Mouse (Mus musculus) gastrocnemius, postnatal 36 days (tissue): ENCODE measurements around the gene Dclk3. TPM values are rescaled to one million over a fixed set of nuclear protein-coding genes. Genes with fewer than 3 reads are reported as not detected.

ENCODE experiments used
- DNase-seq, 2 experiments: peaks; one replicate each; pipeline ENCODE4 v3.0.0; 2022
- intact Hi-C: fragments of 180-260 bp; cut with DNase I; formaldehyde crosslinking; loops from one replicate; pipeline ENCODE4 v1.15.1; 2025
- long read RNA-seq, 2 experiments: library from polyadenylated mRNA; stranded (forward); transcript quantifications; one replicate each; pipeline ENCODE4 v2.0.0; 2021
- total RNA-seq, 2 experiments: library from RNA; stranded (reverse); gene quantifications; 2 replicates each; pipeline ENCODE4 v1.2.3; 2021

Dclk3 gene
- under 1 TPM; 0.30 to 0.38 TPM for total RNA-seq
- long read RNA-seq, experiment 1, result 0 reads
- long read RNA-seq, experiment 2, result 0 reads

DNA sequence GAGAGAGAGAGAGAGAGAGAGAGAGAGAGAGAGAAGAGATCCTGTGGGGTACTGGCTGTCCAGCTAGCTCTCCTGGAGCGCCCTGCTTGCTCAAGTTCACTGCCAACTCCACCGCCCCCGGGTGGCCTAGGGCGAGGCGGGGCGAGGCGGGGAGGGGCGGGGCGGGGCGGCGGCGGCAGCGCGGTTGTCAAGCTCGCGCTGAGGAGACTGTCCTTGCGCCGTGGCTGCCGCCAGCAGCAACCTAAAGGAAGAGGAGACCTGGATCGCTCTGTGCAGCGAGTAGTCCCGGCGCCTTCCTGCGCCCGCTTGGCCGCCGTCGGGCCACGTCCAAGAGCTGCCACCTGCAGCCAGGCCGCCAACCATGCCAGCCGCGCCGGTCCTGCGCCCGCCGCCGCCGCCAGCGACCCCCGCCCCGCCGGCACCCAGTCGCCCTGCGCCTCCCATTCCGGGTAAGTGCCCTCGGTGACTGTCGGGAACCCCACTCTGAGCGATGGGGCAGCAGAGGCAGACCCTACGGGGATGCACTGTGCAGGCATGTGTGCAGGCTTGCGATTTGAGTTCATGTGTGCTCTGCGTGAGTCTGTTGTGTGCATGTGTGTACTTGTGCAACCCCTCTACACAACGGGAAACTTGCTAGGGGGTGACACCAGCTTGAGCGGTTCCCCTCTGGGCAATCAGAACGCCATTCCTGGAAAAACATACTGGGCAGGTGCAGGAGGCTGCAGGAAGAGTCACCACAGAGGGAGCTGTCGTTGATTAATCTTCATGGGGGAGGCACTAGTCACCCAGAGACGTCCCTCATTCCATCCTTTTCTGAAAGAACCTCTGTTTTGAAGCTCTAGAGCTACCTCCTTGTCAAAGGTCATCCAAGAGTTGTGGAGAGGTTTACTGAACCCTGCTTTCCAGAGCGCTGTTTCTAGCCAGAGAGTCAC lies at the start of gene Dclk3:
Gene Dclk3 (plus strand): TSS at position 178 of the 932 bp plus-strand sequence.
- intact Hi-C loops, result no loop called here
- DNase-seq, result peak in 1 of 2 experiments; percentile 37

DNA sequence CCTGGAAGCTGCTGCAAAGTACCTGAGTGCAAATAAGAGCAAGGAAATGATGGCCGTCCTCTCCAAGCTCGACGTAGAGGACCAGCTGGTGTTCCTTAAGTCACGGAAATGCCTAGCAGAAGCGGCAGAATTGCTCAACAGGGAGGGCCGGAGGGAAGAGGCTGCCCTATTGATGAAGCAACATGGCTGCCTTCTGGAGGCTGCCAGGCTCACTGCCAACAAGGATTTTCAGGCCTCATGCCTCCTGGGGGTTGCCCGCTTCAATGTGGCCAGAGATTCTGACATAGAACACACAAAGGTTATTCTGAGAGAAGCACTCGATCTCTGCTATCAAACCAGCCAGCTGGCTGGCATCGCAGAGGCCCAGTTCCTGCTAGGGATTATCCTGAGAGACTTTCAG lies 48.9 kb upstream of the Dclk3 start:
- no peak for DNase-seq
- intact Hi-C loops, result no loop called here

DNA sequence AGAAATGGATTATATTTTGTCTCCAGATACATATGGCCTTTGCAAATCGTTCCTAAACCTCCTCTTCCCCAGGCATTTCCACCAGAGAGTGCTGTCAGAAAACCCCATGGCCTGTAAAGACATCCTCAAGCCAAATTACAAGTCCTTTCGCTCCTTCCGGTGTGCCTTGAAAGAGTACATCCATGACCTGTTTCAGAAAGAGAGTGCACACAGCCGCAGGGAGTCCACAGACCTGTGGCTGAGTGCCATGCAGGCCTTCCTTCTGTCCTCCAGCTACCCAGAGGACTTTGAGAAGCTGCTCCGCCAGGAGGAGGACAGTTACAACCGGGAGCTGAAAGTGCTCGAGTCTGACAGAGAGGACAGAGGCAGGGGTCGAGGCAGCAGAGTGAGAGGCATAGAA lies 47.8 kb upstream of the Dclk3 start:
- DNase-seq, result no peak

DNA sequence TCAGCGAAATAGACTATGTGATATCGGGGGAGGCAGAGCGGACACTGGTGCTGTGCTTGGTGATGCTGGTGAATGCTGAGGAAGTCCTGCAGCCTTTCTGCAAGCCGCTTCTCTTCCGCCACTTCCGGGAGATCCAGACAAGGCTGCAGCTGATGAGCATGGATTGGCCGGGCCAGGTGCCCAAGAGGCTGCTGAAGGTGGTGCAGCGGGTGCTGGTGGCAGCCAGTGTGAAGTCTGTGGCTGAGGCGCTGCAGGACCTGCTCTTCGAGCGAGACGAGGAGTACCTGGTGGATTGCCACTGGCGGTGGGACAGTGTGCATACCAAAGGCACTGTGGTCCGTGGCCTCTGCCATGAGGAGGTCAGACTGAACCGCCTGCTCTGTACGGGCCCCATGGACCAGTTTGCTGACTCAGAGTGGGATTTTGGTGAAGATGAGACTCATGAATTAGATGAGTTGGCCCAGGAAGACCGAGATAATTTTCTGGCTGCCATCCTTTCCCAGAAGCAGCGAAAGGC lies 46.9 kb upstream of the Dclk3 start:
- no peak for DNase-seq
- intact Hi-C loops, result no loop called here

More for the DNA sequence above, 47.8 kb upstream of the Dclk3 start:
- intact Hi-C loops, result no loop called here

DNA sequence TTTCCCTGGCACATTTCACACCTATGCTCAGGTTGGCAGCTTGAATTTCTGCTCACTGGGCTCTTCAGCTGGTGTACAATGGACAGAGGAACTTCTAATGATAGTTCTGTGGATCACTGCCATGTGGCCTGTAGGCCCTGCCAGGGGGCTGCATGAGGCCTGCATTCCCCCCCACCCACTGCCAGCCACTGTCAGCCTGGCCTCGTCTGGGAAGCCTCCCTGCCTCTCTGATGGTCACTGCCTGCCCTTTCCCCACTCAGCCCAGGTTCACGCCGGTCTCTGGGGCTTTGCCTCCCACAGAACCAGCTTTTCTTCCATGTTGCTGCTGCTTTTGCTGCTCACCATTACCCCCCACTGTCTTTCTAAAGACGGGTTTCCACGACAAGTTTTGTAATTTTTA lies 43.6 kb upstream of the Dclk3 start:
- intact Hi-C loops, result no loop called here
- DNase-seq, result no peak

DNA sequence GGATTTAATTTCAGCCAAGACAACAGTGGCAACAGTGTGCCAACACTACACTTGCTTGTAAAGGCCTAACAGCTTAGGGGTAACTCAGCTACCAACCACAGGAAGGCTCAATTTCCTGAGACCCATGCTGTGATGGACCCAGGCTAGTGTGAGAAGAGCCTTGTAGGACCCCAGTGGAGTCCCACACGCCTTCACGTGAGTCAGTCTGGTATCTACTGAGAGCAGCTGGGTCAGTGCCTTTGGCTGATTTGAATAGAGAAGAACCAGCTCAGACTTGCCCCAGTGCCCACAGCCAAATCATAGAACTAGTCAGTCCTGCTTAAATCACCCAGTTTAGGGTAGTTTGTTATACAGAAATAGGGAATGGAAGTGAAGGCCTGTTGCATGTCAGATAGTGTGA lies 40.8 kb upstream of the Dclk3 start:
- DNase-seq, result no peak

DNA sequence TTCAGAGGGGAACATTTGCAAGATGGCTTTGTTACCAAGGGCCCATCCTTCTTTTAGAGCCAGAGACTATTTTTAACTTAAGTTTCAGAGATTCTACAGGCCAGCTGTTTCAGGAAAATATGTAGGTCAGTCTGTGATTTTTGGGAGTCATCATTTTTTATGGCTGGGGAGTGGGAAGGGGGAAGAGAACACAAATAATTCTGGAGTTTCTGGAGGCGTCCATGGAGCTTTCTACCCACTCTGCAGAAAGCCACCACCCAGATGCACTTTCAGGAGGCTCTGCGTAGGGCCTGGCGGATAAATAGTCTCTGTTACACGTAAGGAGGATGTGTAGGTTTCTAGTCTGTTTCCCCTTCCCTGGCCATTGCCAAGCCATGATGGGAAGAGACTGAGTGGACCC lies 38.8 kb upstream of the Dclk3 start:
- intact Hi-C loops, result no loop called here
- DNase-seq, result no peak

More for the DNA sequence above, 40.8 kb upstream of the Dclk3 start:
- intact Hi-C loops, result no loop called here

DNA sequence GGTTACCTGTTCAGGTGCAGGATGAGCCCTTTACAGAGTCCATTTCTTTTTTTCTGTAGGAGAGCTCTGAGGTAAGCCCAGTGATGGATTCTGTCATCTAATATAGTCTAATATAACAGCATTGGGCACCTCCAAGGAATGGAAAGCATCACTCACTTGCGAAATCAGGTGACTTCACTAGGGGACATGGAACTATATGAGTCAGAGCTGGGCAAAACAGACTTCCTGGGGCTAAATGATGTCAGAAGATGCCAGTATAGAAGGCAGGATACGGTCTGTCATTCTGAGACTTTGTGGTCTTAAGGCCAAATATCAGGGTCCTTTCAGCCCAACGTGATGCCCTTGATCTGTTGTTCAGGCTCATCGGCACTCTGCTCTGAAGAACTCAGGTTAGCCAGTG lies 35.7 kb upstream of the Dclk3 start:
- intact Hi-C loops, result no loop called here
- DNase-seq, result no peak

DNA sequence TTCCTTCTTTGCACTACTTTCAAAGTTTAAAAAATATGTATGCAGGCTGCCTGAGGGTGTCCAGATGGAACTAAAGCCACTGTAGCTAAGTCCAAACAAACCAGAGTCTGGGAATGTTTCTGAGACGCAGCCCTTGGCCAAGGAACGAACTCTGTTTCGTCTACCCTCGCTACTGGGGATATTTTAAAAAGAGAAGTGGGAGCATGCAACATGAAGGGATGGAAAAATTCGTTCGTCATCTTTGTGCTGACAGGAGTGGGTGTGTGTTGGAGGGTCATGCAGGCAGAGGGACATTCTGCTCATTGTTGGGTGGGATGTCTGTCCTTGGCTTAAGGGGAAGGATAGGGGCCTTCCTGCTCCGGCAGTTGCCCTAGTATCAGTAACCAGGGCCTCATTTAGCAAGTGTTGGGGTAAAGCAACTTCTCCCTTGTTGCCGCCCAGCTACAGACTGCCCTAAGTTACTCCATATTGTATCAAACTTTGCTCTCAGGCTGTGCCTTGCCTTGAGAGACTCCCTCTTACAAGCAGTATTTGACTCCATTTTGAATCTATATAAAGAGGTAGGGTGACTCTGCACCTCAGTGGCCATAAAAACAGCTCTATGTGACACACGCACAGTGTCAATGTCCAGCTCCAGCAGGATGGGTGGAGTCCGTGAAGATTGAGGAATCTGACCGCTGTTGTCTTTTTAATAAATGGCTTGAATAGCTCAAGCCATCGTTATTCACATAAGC lies 34.4 kb upstream of the Dclk3 start:
- intact Hi-C loops, result no loop called here
- DNase-seq, result no peak

DNA sequence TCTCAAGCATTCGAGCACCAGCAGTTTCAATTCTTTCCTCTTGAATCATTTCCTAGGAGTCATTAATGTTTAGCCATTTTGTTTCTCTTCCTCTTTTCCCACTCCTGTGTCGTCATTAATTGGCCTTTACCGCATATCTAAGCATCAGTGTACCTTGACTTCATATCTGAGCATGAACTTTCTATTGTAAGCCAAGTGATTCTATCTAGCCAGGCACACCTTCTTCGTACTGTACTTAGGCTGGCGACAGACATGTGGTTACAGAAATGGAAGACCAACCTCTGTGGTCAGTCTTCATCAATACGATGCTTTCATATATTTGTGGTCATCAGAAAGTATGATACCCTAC lies 33.8 kb upstream of the Dclk3 start:
- intact Hi-C loops, result no loop called here

DNA sequence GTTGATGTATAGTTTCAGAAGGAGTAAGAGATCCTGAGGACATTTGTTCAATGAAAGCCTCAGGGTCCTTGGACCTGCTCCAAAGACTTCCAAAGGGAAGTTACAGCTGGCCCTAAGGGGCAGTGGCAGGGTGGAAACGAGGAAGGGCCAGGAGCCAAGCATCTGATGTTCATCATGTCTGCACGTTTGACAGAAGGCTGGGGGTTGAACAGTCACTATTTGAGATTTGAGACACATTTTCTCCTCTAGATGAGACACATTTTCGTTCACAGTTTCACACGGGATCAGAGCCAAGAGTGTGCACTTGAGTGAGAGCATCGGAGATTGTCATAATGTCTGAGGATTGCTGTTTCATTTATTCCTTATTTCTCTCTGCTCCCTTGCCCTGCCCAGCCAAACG lies 30.9 kb upstream of the Dclk3 start:
- no peak for DNase-seq
- intact Hi-C loops, result no loop called here

More for the DNA sequence above, 33.8 kb upstream of the Dclk3 start:
- no peak for DNase-seq

DNA sequence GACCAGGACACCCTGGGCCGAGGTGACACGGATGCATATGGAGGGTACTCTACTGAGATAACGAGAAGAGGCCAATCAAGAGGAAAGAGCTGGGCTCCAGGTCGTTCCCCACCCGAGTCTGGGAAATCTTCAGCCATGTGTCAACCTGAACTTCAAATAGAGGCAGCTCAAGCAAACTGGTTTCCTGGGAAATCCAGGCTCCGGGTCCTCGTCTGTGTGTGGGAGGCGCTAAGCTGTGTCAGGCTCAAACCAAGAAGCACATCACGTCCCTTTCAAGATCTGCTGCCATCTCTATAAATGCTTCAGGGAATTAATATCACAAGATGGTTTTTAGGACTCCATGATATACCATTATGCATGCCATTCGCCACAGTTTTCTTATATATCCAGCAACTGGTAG lies 30.5 kb upstream of the Dclk3 start:
- DNase-seq, result no peak
- intact Hi-C loops, result no loop called here

DNA sequence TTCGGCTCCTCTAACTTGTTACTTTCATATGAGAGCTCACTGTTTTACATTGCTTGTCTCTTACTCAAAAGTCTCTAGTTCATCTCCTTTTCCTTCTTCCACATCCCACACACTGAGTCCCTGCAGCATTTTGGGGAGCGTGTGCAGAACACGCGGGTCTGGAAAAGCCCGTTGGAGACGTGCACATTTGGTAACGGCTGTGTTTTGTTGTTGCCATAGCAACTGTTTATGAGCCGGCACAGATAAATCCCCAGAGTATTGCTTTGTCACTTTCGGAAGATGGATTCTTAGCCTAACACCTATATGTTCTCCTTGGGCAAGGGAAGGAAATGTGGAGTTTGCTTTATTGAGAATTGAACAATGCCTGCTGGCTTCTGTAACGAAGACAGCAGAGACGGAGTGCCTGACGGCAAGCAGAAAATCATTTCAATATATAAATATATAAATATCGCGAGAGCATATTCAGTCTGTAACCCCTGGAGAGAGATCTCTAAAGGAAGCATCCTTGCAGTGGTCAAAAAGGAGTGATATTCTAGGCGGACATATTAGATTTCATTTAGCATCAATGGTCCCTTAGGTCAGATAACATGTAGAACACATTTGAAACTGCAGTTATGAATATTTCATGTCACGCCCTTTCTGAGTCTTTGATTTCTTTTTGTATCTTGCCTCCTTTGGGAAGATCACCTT lies 26.3 kb upstream of the Dclk3 start:
- no peak for DNase-seq

DNA sequence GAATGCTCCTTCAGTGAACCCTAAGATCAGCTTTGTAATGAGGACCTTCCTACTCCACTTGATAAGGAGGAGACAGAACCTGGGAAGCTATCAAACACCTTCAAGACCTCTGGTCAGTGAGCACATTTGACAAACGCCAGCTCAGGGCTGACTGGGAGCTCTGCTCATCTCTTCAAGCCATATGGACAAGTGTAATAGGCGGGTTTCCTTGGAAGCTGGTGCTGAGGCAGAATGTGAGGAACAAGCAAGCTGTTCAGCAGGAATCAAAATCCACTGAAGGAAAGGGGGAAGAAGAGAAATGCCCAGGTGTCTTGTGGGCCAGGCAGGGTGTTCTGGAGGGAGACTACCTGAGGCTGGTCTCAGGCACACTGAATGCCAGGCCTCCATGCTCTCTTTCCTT lies 17.0 kb upstream of the Dclk3 start:
- intact Hi-C loops, result no loop called here
- DNase-seq, result no peak

More for the DNA sequence above, 26.3 kb upstream of the Dclk3 start:
- intact Hi-C loops, result no loop called here

DNA sequence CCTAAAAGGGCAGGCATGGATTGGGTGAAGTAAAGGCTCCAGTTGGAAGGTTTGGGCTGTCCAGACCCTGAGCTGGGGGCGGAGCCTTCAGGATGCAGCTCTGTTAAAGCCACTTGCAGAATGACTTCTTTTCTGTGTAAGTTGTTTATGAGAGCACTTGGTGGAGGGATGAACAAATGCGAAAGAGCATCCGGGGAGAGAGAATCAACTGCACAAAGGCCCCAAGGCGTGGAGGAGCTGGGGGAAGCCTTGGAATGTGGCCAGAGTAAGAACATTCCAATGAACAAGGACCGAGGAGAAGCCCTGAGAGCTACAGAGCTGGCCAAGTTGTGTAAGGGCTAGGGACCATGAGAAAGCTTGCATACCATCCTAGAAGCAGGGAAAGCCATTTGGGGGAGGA lies 16.3 kb upstream of the Dclk3 start:
- intact Hi-C loops, result no loop called here
- no peak for DNase-seq

DNA sequence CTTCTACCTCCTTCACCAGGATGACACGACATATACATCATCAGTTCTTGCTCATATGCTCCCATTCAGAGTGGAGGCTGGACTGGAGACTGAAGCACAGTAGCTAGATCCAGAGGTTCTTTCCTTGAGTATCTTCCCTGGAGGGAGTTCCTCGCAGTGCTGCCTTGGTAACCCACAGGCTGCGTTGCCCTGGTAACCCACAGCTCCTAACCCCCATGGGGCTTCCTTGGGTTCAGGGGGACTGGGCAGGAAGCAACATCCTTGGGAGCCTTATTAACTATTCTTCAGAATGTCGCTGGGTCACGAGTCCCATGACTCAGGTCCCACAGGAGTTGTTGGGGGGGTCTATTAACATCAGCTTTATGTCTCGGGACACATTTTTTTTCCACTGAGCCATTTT lies 13.8 kb upstream of the Dclk3 start:
- peak in 1 of 2 experiments; percentile 25 for DNase-seq
- intact Hi-C loops, result loop anchor here (5.0 kb wide), 1 partner anchor 52 kb away; no protein-coding TSS in a partner anchor

DNA sequence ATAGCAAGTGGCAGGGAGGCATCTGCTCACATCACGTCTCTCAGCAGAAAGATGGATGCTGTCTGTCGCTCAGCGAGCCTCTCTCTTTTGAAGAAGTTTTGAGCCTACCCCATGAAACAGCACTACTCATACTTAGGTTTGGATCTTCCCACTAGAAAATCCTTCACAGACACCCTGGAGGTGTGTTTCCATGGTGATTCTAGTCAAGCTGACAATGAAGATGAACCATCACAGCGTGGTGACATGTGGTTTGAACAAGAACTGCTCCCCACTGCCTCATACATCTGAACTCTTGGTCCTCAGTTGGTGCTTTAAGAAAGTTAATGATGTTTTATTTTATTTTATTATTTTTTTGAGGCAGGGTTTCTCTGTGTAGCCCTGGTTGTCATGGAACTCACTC lies 12.9 kb upstream of the Dclk3 start:
- no peak for DNase-seq
- intact Hi-C loops, result loop anchor here (5.0 kb wide), 1 partner anchor 51 kb away; no protein-coding TSS in a partner anchor

DNA sequence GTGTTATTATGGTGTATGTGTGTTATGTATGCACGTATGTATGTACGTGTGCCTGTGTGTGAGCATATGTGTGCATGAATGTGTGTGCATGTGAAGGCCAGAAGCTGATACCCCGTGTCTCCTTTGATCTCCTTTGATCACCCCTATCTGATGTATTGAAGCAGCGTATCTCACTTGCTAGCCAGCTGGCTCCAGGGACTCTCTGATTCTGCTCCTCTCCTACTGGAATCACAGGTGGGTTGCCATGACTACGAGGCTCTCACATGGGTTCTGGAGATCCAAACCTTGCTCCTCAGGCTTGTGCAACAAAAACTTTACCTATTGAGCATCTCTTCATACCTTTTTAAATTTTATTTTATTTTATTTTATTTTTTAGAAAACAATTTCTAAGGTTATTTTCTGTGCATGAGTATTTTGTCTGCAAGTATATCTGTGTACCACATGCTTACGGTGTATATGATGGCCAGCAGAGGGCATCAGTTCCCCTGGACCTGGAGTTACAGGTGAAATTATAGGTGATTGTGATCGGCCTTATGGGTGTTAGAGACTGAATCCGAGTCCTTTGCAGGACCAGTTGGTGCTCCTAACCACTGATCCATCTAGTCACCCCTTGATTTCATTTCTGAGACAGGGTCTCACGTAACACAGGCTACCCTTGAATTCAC lies 10.9 kb upstream of the Dclk3 start:
- no peak for DNase-seq
- intact Hi-C loops, result loop anchor here (5.0 kb wide), 1 partner anchor 49 kb away; no protein-coding TSS in a partner anchor

DNA sequence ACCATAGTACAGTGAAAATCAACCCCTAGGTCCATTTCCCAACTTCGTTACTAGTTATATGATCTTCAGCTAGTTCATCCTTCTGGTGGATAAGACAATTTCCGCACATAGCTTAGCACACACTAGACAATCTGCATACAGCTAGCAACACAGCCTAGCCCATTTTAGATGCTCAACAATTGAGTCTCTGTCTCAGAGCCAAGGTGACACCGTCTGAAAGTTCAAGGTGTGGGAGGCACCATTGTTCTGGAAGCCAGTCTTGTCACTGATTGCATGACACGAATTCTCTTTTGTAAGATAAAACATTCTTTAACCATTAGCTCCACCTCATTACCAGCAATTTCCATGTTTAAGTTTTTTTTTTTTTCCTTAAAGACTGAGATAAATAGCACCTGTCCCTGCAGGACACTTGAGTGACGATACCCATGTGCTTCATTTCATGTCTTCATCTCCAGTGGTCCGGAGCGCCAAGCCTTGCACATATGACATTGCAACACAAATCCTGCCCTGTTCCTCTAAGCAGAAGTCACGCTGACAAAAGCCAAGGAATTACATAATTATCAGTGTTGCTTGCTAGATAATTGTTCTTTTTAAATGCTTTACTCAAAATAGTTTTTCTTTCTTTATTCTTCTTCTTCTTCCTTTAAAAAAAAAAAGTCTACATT lies 10.1 kb upstream of the Dclk3 start:
- intact Hi-C loops, result loop anchor here (5.0 kb wide), 1 partner anchor 48 kb away; no protein-coding TSS in a partner anchor
- DNase-seq, result no peak
